Mouse (Mus musculus): ENCODE measurements at regions not wholly inside any gene's neighbourhood (a gene's known extent, or its start where the extent isn't known, plus 50 kb on each side); places are given as distances from the start of the nearest gene placed in this dataset.

GRCm38 (mm10) chr8:10760851-10761693 is 247.2 kb downstream of the Irs2 start:
- H3K27ac ChIP-seq (replicated peaks; ENCODE audit: low read depth, low read length), result no peak overlapping the region
- H3K4me3 ChIP-seq (ENCODE audit: insufficient read depth, low read depth, low read length), result no peak overlapping the region
- no peaks in the 10 kb centered on the region for H3K4me1 ChIP-seq (ENCODE audit: control insufficient read depth, insufficient read depth, insufficient read length, low read length)

GRCm38 (mm10) chr8:10760231-10760630 is 248.0 kb downstream of the Irs2 start:
- Histone ChIP-seq H3K4me1 (ENCODE audit: control insufficient read depth, insufficient read depth, insufficient read length, low read length) (no peaks in the 10 kb centered on the region), H3K27ac (replicated peaks; ENCODE audit: low read depth, low read length) (no peak overlapping the region), H3K4me3 (ENCODE audit: insufficient read depth, low read depth, low read length) (no peak overlapping the region)

- H3K27ac ChIP-seq (replicated peaks; ENCODE audit: low read depth, low read length), result no peak overlapping the region
- H3K4me3 ChIP-seq (ENCODE audit: insufficient read depth, low read depth, low read length), result no peak overlapping the region
- H3K4me1 ChIP-seq (ENCODE audit: control insufficient read depth, insufficient read depth, insufficient read length, low read length), result no peaks in the 10 kb centered on the region
Observed at GRCm38 (mm10) chr8:10758151-10758550, 250.1 kb downstream of the Irs2 start.

- Histone ChIP-seq H3K4me1 (ENCODE audit: control insufficient read depth, insufficient read depth, insufficient read length, low read length) (no peaks in the 10 kb centered on the region), H3K27ac (replicated peaks; ENCODE audit: low read depth, low read length) (no peak overlapping the region), H3K4me3 (ENCODE audit: insufficient read depth, low read depth, low read length) (no peak overlapping the region)
Observed at GRCm38 (mm10) chr8:10754986-10755308, 253.3 kb downstream of the Irs2 start.

- Histone ChIP-seq H3K4me1 (ENCODE audit: control insufficient read depth, insufficient read depth, insufficient read length, low read length) (no peaks in the 10 kb centered on the region), H3K4me3 (ENCODE audit: insufficient read depth, low read depth, low read length) (no peak overlapping the region), H3K27ac (replicated peaks; ENCODE audit: low read depth, low read length) (no peak overlapping the region)
Observed at GRCm38 (mm10) chr8:10754232-10754985, 253.8 kb downstream of the Irs2 start.

- no peak overlapping the region for H3K4me3 ChIP-seq (ENCODE audit: insufficient read depth, low read depth, low read length)
- H3K4me1 ChIP-seq (ENCODE audit: control insufficient read depth, insufficient read depth, insufficient read length, low read length), result no peaks in the 10 kb centered on the region
- H3K27ac ChIP-seq (replicated peaks; ENCODE audit: low read depth, low read length), result no peak overlapping the region
Observed at GRCm38 (mm10) chr8:10753056-10753455, 255.2 kb downstream of the Irs2 start.

GRCm38 (mm10) chr8:10747150-10747549 is 261.1 kb downstream of the Irs2 start:
- Histone ChIP-seq H3K27ac (replicated peaks; ENCODE audit: low read depth, low read length) (no peak overlapping the region), H3K4me1 (ENCODE audit: control insufficient read depth, insufficient read depth, insufficient read length, low read length) (no peaks in the 10 kb centered on the region), H3K4me3 (ENCODE audit: insufficient read depth, low read depth, low read length) (no peak overlapping the region)

- no peaks in the 10 kb centered on the region for H3K4me1 ChIP-seq (ENCODE audit: control insufficient read depth, insufficient read depth, insufficient read length, low read length)
- H3K4me3 ChIP-seq (ENCODE audit: insufficient read depth, low read depth, low read length), result no peak overlapping the region
Observed at GRCm38 (mm10) chr8:10743241-10743640, 265.0 kb downstream of the Irs2 start.

GRCm38 (mm10) chr8:10740837-10741236 is 267.4 kb downstream of the Irs2 start:
- Histone ChIP-seq H3K27ac (replicated peaks; ENCODE audit: low read depth, low read length) (no peak overlapping the region), H3K4me1 (ENCODE audit: control insufficient read depth, insufficient read depth, insufficient read length, low read length) (no peaks in the 10 kb centered on the region), H3K4me3 (ENCODE audit: insufficient read depth, low read depth, low read length) (no peak overlapping the region)

More at GRCm38 (mm10) chr8:10743241-10743640, 265.0 kb downstream of the Irs2 start:
- H3K27ac ChIP-seq (replicated peaks; ENCODE audit: low read depth, low read length), result no peak overlapping the region

- Histone ChIP-seq H3K27ac (replicated peaks; ENCODE audit: low read depth, low read length) (no peak overlapping the region), H3K4me3 (ENCODE audit: insufficient read depth, low read depth, low read length) (no peak overlapping the region), H3K4me1 (ENCODE audit: control insufficient read depth, insufficient read depth, insufficient read length, low read length) (no peaks in the 10 kb centered on the region)
Observed at GRCm38 (mm10) chr8:10738486-10739081, 269.7 kb downstream of the Irs2 start.

- H3K27ac ChIP-seq (replicated peaks; ENCODE audit: low read depth, low read length), result no peak overlapping the region
- H3K4me1 ChIP-seq (ENCODE audit: control insufficient read depth, insufficient read depth, insufficient read length, low read length), result no peaks in the 10 kb centered on the region
- H3K4me3 ChIP-seq (ENCODE audit: insufficient read depth, low read depth, low read length), result no peak overlapping the region
Observed at GRCm38 (mm10) chr8:10734746-10735145, 273.5 kb downstream of the Irs2 start.

GRCm38 (mm10) chr8:10723332-10723731 is 284.9 kb downstream of the Irs2 start:
- Histone ChIP-seq H3K4me1 (ENCODE audit: control insufficient read depth, insufficient read depth, insufficient read length, low read length) (no peaks in the 10 kb centered on the region), H3K4me3 (ENCODE audit: insufficient read depth, low read depth, low read length) (no peak overlapping the region), H3K27ac (replicated peaks; ENCODE audit: low read depth, low read length) (no peak overlapping the region)

GRCm38 (mm10) chr8:10722742-10723141 is 285.5 kb downstream of the Irs2 start:
- Histone ChIP-seq H3K4me1 (ENCODE audit: control insufficient read depth, insufficient read depth, insufficient read length, low read length) (no peaks in the 10 kb centered on the region), H3K27ac (replicated peaks; ENCODE audit: low read depth, low read length) (no peak overlapping the region), H3K4me3 (ENCODE audit: insufficient read depth, low read depth, low read length) (no peak overlapping the region)

GRCm38 (mm10) chr8:10722342-10722741 is 285.9 kb downstream of the Irs2 start:
- H3K4me3 ChIP-seq (ENCODE audit: insufficient read depth, low read depth, low read length), result no peak overlapping the region
- no peak overlapping the region for H3K27ac ChIP-seq (replicated peaks; ENCODE audit: low read depth, low read length)
- no peaks in the 10 kb centered on the region for H3K4me1 ChIP-seq (ENCODE audit: control insufficient read depth, insufficient read depth, insufficient read length, low read length)

GRCm38 (mm10) chr8:10721146-10721862 is 287.0 kb downstream of the Irs2 start:
- H3K4me3 ChIP-seq (ENCODE audit: insufficient read depth, low read depth, low read length), result no peak overlapping the region
- no peaks in the 10 kb centered on the region for H3K4me1 ChIP-seq (ENCODE audit: control insufficient read depth, insufficient read depth, insufficient read length, low read length)

More at GRCm38 (mm10) chr8:10721146-10721862, 287.0 kb downstream of the Irs2 start:
- no peak overlapping the region for H3K27ac ChIP-seq (replicated peaks; ENCODE audit: low read depth, low read length)
